Mouse (Mus musculus): ENCODE results near the gene Adgra3. TPM values are rescaled to one million over a fixed set of nuclear protein-coding genes. Genes with fewer than 3 reads are reported as not detected.
A peak's percentile ranks its signal among the peaks of the same experiment; 100 is the strongest.

Adgra3 gene
- polyA plus RNA-seq, 1 experiment from 2014 or later: 6.9 TPM

GRCm38 (mm10) chr5:49969660-49970059 lies 89.1 kb downstream of the Adgra3 start:
- WGBS: 76% methylated on average over 8 of the region's 8 CpGs
- Histone ChIP-seq H3K4me3 (replicated peaks; ENCODE audit: low read length) (no peak overlapping the region), H3K27me3 (ENCODE audit: control insufficient read depth, insufficient read depth, low read length) (no peaks in the 10 kb centered on the region), H3K9me3 (replicated peaks; ENCODE audit: control insufficient read depth, low read length) (no peaks in the 10 kb centered on the region), H3K9ac (ENCODE audit: low read length) (no peak overlapping the region), H3K4me2 (ENCODE audit: low read depth, low read length) (no peak overlapping the region), H3K27ac (ENCODE audit: low read length) (no peak overlapping the region), H3K36me3 (ENCODE audit: control insufficient read depth, insufficient read depth, low read length) (no peaks in the 10 kb centered on the region), H3K4me1 (ENCODE audit: control insufficient read depth, insufficient read depth, low read length) (no peaks in the 10 kb centered on the region)
- no peak for ATAC-seq (ENCODE audit: insufficient read depth, low FRiP score)

GRCm38 (mm10) chr5:49967726-49968125 lies 91.1 kb downstream of the Adgra3 start:
- ATAC-seq (ENCODE audit: insufficient read depth, low FRiP score): no peak
- no peak overlapping the region for H3K4me3 ChIP-seq (replicated peaks; ENCODE audit: low read length)
- H3K36me3 ChIP-seq (ENCODE audit: control insufficient read depth, insufficient read depth, low read length): no peaks in the 10 kb centered on the region
- no peak overlapping the region for H3K4me2 ChIP-seq (ENCODE audit: low read depth, low read length)
- H3K4me1 ChIP-seq (ENCODE audit: control insufficient read depth, insufficient read depth, low read length): no peaks in the 10 kb centered on the region
- H3K27ac ChIP-seq (ENCODE audit: low read length): no peak overlapping the region
- H3K9ac ChIP-seq (ENCODE audit: low read length): no peak overlapping the region
- no peaks in the 10 kb centered on the region for H3K27me3 ChIP-seq (ENCODE audit: control insufficient read depth, insufficient read depth, low read length)
- H3K9me3 ChIP-seq (replicated peaks; ENCODE audit: control insufficient read depth, low read length): no peaks in the 10 kb centered on the region
- WGBS: 80% methylated on average over 6 of the region's 6 CpGs

GRCm38 (mm10) chr5:49965810-49966209 lies 93.0 kb downstream of the Adgra3 start:
- WGBS: 70% methylated on average over 8 of the region's 8 CpGs
- H3K4me2 ChIP-seq (ENCODE audit: low read depth, low read length): no peak overlapping the region
- H3K9ac ChIP-seq (ENCODE audit: low read length): no peak overlapping the region
- H3K36me3 ChIP-seq (ENCODE audit: control insufficient read depth, insufficient read depth, low read length): peaks cover 10% of the 10 kb centered on the region; the same call in 1 of the 2 replicates
- no peak for ATAC-seq (ENCODE audit: insufficient read depth, low FRiP score)
- H3K9me3 ChIP-seq (replicated peaks; ENCODE audit: control insufficient read depth, low read length): no peaks in the 10 kb centered on the region
- no peaks in the 10 kb centered on the region for H3K27me3 ChIP-seq (ENCODE audit: control insufficient read depth, insufficient read depth, low read length)
- H3K4me3 ChIP-seq (replicated peaks; ENCODE audit: low read length): no peak overlapping the region
- no peak overlapping the region for H3K27ac ChIP-seq (ENCODE audit: low read length)
- H3K4me1 ChIP-seq (ENCODE audit: control insufficient read depth, insufficient read depth, low read length): no peaks in the 10 kb centered on the region

DNA sequence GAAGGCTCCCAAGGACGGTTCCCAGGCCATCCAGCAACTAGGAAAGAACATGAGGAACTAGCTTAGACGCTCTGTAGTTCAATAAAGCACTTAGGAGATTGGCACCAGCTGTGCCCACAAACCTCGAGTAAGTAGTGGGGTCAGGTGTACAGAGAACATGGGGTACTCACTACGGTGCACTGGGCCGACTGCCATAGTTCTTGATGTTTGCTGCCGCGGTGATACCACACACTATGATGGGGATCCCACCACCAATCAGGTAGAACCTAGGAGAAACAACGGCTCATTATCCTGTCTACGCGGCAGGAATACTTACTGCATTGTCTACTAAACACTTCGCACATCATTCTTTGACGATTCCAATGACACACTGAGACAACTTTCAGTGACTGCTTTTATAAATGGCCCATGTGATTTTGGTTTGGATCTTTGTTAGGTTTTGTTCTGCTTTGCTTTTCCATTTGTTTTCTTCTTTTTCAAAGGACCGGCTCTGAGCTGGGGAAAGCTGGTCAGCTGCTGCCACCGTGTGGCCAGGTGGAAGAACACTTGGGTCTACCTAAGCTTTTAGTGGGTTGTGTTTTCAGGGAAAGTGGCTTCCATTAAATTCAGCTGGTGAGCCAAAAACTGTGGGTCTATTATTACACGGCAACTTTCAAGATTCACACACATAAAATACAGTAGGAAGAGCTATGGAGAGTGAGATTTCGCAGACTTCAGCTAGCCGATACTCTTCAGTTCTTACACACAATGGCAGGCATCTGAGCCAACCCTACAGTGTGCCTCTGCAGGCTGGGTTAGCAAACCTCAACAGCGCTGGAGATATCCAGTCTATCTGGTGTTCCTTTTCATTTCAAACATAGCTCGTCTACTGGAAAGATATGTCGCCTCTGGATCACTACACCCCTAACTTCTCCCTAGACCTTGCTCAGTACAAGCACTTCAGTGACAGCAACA lies 97.1 kb downstream of the Adgra3 start:
- Histone ChIP-seq H3K36me3 (ENCODE audit: control insufficient read depth, insufficient read depth, low read length) (peaks cover 24% of the 10 kb centered on the region), H3K4me2 (ENCODE audit: low read depth, low read length) (no peak overlapping the region), H3K27me3 (ENCODE audit: control insufficient read depth, insufficient read depth, low read length) (no peaks in the 10 kb centered on the region), H3K9ac (ENCODE audit: low read length) (no peak overlapping the region), H3K27ac (ENCODE audit: low read length) (no peak overlapping the region), H3K9me3 (replicated peaks; ENCODE audit: control insufficient read depth, low read length) (no peaks in the 10 kb centered on the region), H3K4me3 (replicated peaks; ENCODE audit: low read length) (no peak overlapping the region), H3K4me1 (ENCODE audit: control insufficient read depth, insufficient read depth, low read length) (no peaks in the 10 kb centered on the region)
- 0 out of 2 replicates have a peak, but pooled peaks have one; percentile 60 for ATAC-seq (ENCODE audit: insufficient read depth, low FRiP score)
- 84% methylated on average over 20 of the region's 20 CpGs for WGBS

DNA sequence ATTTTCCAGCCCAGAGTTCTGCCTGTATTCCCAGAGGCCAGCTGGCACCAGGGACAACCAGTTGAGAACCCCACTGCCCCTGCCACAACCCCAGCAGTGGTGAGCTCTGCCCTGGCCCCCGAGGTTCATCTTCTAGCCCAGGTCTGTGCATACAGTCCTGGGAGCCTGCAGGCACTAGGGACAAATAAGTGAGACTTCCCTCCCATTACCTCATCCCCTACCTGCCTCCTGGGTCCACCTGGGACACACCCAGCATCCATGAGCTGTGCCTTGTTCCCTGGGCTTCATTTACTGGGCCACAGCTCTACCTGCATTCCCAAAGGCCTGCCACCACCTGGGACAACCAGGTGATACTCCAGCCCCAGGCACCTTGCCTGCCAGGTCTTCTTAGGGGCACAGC lies 122.5 kb downstream of the Adgra3 start:
- ATAC-seq (ENCODE audit: insufficient read depth, low FRiP score): no peak
- H3K36me3 ChIP-seq (ENCODE audit: control insufficient read depth, insufficient read depth, low read length): no peaks in the 10 kb centered on the region
- H3K4me2 ChIP-seq (ENCODE audit: low read depth, low read length): no peak overlapping the region
- H3K27me3 ChIP-seq (ENCODE audit: control insufficient read depth, insufficient read depth, low read length): no peaks in the 10 kb centered on the region
- no peak overlapping the region for H3K27ac ChIP-seq (ENCODE audit: low read length)
- no peaks in the 10 kb centered on the region for H3K9me3 ChIP-seq (replicated peaks; ENCODE audit: control insufficient read depth, low read length)
- 75% methylated on average over 1 of the region's 1 CpGs for WGBS
- H3K4me1 ChIP-seq (ENCODE audit: control insufficient read depth, insufficient read depth, low read length): no peaks in the 10 kb centered on the region
- no peak overlapping the region for H3K9ac ChIP-seq (ENCODE audit: low read length)
- no peak overlapping the region for H3K4me3 ChIP-seq (replicated peaks; ENCODE audit: low read length)

GRCm38 (mm10) chr5:49924712-49925111 lies 134.1 kb downstream of the Adgra3 start:
- no peak for ATAC-seq (ENCODE audit: insufficient read depth, low FRiP score)
- H3K9ac ChIP-seq (ENCODE audit: low read length): no peak overlapping the region
- no peak overlapping the region for H3K27ac ChIP-seq (ENCODE audit: low read length)
- no peaks in the 10 kb centered on the region for H3K27me3 ChIP-seq (ENCODE audit: control insufficient read depth, insufficient read depth, low read length)
- H3K4me2 ChIP-seq (ENCODE audit: low read depth, low read length): no peak overlapping the region
- no peaks in the 10 kb centered on the region for H3K4me1 ChIP-seq (ENCODE audit: control insufficient read depth, insufficient read depth, low read length)
- H3K4me3 ChIP-seq (replicated peaks; ENCODE audit: low read length): no peak overlapping the region
- H3K9me3 ChIP-seq (replicated peaks; ENCODE audit: control insufficient read depth, low read length): no peaks in the 10 kb centered on the region
- no peaks in the 10 kb centered on the region for H3K36me3 ChIP-seq (ENCODE audit: control insufficient read depth, insufficient read depth, low read length)

- H3K4me1 ChIP-seq (ENCODE audit: control insufficient read depth, insufficient read depth, low read length): no peaks in the 10 kb centered on the region
- WGBS: 60% methylated on average over 2 of the region's 2 CpGs
- H3K27me3 ChIP-seq (ENCODE audit: control insufficient read depth, insufficient read depth, low read length): no peaks in the 10 kb centered on the region
- no peaks in the 10 kb centered on the region for H3K36me3 ChIP-seq (ENCODE audit: control insufficient read depth, insufficient read depth, low read length)
- no peaks in the 10 kb centered on the region for H3K9me3 ChIP-seq (replicated peaks; ENCODE audit: control insufficient read depth, low read length)
- ATAC-seq (ENCODE audit: insufficient read depth, low FRiP score): no peak
- no peak overlapping the region for H3K27ac ChIP-seq (ENCODE audit: low read length)
- H3K4me3 ChIP-seq (replicated peaks; ENCODE audit: low read length): no peak overlapping the region
- H3K4me2 ChIP-seq (ENCODE audit: low read depth, low read length): no peak overlapping the region
- H3K9ac ChIP-seq (ENCODE audit: low read length): no peak overlapping the region
These were observed 143.1 kb downstream of the Adgra3 start for GRCm38 (mm10) chr5:49915695-49916106.

Measured in stomach, embryonic 16.5 days (tissue).